Mouse (Mus musculus) olfactory bulb, adult 2 months (tissue): ENCODE measurements around the gene Atf2. TPM values are rescaled to one million over a fixed set of nuclear protein-coding genes. Genes with fewer than 3 reads are reported as not detected.
"Not testable (repeated sequence)": the region's sequence is repeated elsewhere in the genome, so short reads cannot be mapped to it uniquely, and the experiment has no call there.

Experiments
- H3K27ac ChIP-seq: fragments of 200-500 bp; 2 replicates; pipeline ENCODE4 v1.5.1; 2012; ENCODE audit warnings: low read depth, low read length; ENCODE audit not compliant: insufficient read depth
- H3K4me1 ChIP-seq: fragments of 200-500 bp; 2 replicates; pipeline ENCODE4 v1.6.1; 2012; ENCODE audit warnings: low read length; ENCODE audit not compliant: control insufficient read depth, insufficient read depth
- H3K4me3 ChIP-seq: fragments of 200-500 bp; 2 replicates; pipeline ENCODE4 v1.5.1; 2012; ENCODE audit warnings: mild to moderate bottlenecking, low read depth, low read length, moderate library complexity; ENCODE audit not compliant: insufficient read depth
- CTCF ChIP-seq: fragments of 200-500 bp; IDR thresholded peaks from 2 replicates; pipeline ENCODE4 v1.5.1; 2012; ENCODE audit warnings: low read depth, mild to moderate bottlenecking, low read length, moderate library complexity; ENCODE audit not compliant: insufficient read depth
- POLR2A ChIP-seq: fragments of 200-500 bp; IDR thresholded peaks from 2 replicates; pipeline ENCODE4 v1.6.1; 2012; ENCODE audit warnings: mild to moderate bottlenecking, low read depth, low read length, moderate library complexity; ENCODE audit not compliant: insufficient read depth
- WGBS: fragments of 180-500 bp; shearing (Covaris S2); methylation state at CpG from one replicate; pipeline ENCODE4 v1.1.7; 2018; 5-methylcytosine and 5-hydroxymethylcytosine counted together
- polyA plus RNA-seq: library from polyadenylated mRNA; stranded (reverse); fragments of >200 nt; gene quantifications from 2 replicates; pipeline ENCODE4 v1.2.4, GENCODE M21; 2012; ENCODE audit warnings: low replicate concordance; ENCODE audit not compliant: missing spikeins, insufficient read depth, insufficient read length

Gene Atf2
- polyA plus RNA-seq, 1 experiment = 176 TPM

DNA sequence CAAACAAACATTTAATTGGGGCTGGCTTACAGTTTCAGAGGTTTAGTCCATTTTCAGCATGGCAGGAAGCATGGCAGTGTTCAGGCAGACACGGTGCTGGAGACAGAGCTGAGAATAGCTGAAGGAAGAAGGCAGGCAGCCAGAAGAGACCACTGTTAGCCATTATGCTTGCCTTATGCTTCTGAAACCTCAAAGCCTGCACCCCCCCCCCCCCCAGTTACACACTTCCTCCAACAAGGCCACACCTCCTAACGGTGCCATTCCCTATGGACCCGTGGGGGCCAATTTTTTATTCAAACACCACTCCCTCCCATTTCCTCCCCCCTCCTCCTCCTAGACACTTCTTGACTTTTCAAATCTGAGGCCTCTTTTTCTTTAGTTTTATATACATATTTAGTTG is 19.8 kb upstream of the Atf2 start:
- Histone ChIP-seq H3K27ac (no peak overlapping the region), H3K4me1 (no peaks in the 10 kb centered on the region), H3K4me3 (no peak overlapping the region)
- WGBS = 61% methylated on average over 3 of the region's 3 CpGs
- TF ChIP-seq POLR2A (no peak), CTCF (no peak)

DNA sequence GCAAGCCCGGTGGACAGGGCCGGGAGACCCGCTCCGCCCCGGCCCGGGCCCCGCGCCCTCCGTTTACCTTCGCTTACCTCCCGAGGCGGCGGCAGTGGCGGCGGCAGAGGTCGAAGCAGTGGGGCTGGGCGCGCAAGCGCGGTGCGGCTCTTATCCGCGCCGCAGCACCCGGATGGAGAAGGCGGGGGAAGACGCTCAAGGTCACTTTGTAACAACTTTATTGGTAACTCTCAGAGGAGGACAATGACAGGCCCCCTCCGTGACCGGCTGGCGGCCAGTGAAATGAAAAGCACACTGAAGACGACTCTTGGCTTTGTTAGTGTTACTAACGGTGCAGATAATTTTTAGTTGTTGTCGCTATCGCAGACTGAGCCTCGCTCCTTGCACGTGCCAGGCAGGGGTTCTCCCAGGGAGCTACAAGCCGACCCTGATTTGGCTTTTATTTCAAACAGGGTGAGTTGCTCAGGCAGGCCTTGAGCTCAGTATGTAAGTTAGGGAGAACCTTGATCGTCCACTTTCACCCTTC is 18.8 kb upstream of the Atf2 start, which contains the start of gene Atp5g3:
Atp5g3 (minus strand) TSS at position 152 of the 526 bp plus-strand sequence.
- TF ChIP-seq CTCF (no peak), POLR2A (peak; percentile 91)
- H3K27ac ChIP-seq = peak within 1 kb of the TSS; percentile 91
- under 1% methylated on average over 38 of the region's 38 CpGs for WGBS
- H3K4me3 ChIP-seq = peak within 1 kb of the TSS; percentile 84
- H3K4me1 ChIP-seq = no peaks in the 10 kb centered on the region

DNA sequence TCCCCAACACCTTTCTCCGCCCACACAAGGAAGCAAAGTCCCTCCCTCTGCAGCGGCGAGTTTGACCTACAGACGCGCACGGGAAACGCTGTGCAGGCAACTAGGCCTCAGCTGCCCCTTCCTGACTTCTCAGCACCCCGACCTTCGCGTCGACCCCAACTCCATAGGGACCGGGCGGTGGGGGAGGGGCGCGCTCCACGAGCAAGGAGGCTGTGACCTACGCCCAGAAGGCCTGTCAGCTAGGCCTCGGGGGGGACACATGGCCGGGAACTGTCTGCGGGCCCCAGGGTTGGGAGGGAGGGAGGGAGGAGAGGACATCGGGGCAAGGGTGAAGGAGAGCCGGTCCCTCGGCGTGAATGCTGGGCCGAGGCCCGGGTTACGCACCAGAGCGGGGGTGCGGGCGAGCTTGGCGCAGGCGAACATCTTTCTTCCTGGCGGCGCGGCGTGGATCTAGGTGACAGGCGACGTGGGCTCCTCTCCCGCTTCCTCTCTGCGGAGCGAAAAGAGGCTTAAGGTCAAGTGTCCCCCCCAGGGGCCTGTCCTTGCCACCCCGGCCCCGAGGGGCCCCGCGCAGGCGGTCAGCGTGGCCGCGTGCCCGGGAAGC is 18.2 kb upstream of the Atf2 start:
- peak overlapping the region; percentile 84 for H3K4me3 ChIP-seq
- H3K4me1 ChIP-seq = no peaks in the 10 kb centered on the region
- TF ChIP-seq CTCF = no peak
- no peak for TF ChIP-seq POLR2A
- peak overlapping the region; percentile 86 for H3K27ac ChIP-seq
- under 1% methylated on average over 50 of the region's 50 CpGs for WGBS

DNA sequence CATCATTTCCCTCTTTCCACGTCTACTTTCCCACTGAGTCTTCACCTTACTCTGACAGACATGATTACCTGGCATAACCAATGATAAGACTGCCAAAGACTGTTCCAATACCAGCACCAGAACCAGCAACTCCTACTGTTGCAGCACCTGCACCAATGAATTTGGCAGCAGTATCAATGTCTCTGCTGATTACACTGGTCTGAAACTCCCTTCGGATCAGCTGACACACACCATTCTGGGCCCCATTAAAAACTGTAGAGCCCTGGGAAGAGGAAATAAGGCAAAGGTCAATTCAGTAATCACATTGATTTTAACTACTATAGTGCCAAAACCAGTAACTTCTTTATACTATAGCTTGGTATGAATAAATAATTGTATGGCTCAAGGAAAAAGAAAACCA is 16.7 kb upstream of the Atf2 start:
- no peak for TF ChIP-seq CTCF
- no peak for TF ChIP-seq POLR2A

DNA sequence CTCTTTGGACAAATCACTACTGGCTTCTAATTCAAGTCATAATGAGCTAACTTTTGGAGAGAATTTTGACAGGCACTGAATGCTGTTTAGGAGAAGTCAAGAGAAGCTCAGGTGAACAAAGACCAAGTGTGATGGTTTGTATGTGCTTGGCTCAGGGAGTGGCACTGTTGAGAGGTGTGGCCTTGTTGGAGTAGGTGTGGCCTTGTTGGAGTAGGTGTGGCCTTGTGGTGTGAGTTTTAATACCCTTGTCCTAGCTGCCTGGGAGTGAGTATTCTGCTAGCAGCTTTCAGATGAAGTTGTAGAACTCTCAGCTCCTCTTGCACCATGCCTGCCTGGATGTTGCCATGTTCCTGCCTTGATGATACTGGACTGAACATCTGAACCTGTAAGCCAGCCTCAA is 12.2 kb upstream of the Atf2 start:
- H3K4me3 ChIP-seq, H3K4me1 ChIP-seq, H3K27ac ChIP-seq: not testable (repeated sequence)

More for the DNA sequence above, 16.7 kb upstream of the Atf2 start:
- H3K4me1 ChIP-seq = no peaks in the 10 kb centered on the region
- no peak overlapping the region for H3K27ac ChIP-seq
- H3K4me3 ChIP-seq = no peak overlapping the region
- 77% methylated on average over 2 of the region's 2 CpGs for WGBS

DNA sequence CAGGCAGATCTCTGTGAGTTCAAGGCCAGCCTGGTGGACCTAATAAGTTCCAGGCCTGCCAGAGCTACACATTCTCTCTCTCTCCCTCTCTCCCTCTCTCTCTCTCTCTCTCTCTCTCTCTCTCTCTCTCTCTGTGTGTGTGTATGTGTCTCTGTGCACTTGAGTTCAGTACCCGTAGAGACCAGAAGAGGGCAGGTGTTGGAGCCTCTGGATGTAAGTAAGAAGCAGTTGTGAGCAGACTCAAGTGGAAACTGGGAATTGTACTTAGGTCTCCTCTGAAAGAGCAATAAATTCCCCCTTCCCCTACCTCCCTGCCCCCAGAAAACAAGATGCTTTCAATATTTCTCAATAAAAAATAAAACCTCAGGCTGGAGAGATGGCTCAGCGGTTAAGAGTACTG is 11.1 kb upstream of the Atf2 start:
- TF ChIP-seq CTCF (no peak), POLR2A (no peak)
- Histone ChIP-seq H3K4me3 (no peak overlapping the region), H3K27ac (no peak overlapping the region), H3K4me1 (no peaks in the 10 kb centered on the region)
- WGBS = 98% methylated on average over 2 of the region's 2 CpGs

DNA sequence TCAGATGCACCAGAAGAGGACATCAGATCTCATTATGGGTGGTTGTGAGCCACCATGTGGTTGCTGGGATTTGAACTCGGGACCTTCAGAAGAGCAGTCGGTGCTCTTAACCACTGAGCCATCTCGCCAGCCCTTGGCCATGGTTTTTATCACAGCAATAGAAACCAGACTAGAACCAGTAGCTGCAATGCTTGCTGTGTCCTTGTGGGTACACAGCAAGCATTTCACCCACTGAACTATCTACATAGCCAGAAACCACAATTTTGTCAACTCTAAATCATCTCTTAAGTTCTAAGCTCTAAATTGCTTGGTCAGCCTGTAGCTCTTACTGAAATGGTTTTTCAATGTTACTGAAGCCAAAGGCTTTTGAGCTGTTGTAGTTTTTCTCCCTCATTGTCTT is 9.9 kb upstream of the Atf2 start:
- 97% methylated on average over 3 of the region's 3 CpGs for WGBS
- not testable (repeated sequence) for H3K4me1 ChIP-seq

DNA sequence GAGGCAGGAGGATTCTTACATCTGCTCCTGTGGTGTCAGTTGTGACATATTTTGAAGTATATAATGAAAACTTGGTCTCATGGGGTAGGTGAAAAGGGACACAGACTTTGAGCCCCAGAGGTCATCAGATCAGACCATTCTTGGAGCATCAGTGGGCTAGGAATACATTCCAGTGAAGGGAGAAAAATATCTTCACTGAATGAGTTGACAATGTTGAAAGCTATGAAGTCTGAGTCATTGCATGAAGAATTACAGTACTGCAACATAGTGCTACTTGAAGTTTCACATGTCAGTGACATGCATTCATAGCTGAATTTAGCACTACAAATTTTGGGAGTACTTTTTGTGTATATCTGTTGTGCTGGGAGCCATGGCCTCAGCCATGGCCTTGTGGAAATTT is 8.7 kb upstream of the Atf2 start:
- Histone ChIP-seq H3K4me1 (no peaks in the 10 kb centered on the region), H3K4me3 (no peak overlapping the region), H3K27ac (no peak overlapping the region)
- TF ChIP-seq CTCF = no peak
- no peak for TF ChIP-seq POLR2A

More for the DNA sequence above, 9.9 kb upstream of the Atf2 start:
- not testable (repeated sequence) for H3K27ac ChIP-seq, H3K4me3 ChIP-seq

DNA sequence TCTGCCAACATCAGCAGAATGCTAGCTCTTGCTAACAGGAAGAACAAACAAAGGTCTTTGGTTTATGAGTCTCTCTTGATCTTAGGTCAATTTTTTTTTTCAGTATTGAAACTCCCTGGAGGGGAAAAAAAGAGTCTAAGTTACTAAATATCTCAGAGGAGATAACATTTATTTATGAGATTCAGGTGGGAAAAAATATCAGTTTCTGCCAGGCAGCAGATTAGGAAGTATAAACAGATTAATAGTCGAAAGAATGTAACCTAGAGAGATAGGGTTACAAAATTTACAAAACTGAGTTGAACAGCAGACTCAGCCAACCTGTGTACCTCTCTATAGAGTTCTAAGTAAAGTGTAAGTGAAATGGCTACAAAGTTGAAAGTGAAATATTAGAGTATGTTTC is 7.9 kb upstream of the Atf2 start:
- no peak overlapping the region for H3K4me3 ChIP-seq
- TF ChIP-seq CTCF = no peak
- no peak for TF ChIP-seq POLR2A
- H3K4me1 ChIP-seq = no peaks in the 10 kb centered on the region
- H3K27ac ChIP-seq = no peak overlapping the region
- 79% methylated on average over 1 of the region's 1 CpGs for WGBS

DNA sequence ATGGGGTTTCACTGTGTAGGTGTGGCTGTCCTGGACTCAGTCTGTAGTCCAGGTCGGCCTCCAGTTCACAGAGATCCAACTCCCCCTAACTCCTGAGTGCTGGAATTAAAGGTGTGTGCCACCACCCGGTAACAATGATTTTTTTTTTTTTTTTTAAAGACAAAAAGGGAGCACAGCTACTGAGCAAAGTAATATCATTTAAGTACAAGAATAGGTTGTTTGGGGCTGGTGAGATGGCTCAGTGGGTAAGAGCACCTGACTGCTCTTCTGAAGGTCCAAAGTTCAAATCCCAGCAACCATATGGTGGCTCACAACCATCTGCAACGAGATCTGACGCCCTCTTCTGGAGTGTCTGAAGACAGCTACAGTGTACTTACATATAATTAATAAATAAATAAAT is 4.5 kb upstream of the Atf2 start:
- not testable (repeated sequence) for H3K4me3 ChIP-seq, H3K4me1 ChIP-seq, H3K27ac ChIP-seq
- WGBS = 63% methylated on average over 4 of the region's 4 CpGs
